Mouse (Mus musculus) splenic B cell, adult 2 months (primary cell): ENCODE results near the gene Cltc.
A peak's percentile ranks its signal among the peaks of the same experiment; 100 is the strongest.

Source experiments
- DNase-seq: peaks from one replicate; pipeline ENCODE4 v3.0.0-alpha.2; 2011; ENCODE audit warnings: low read depth, low spot score
- H3K27me3 ChIP-seq: 2 replicates; pipeline ENCODE4 v1.6.1; 2012; ENCODE audit warnings: mild to moderate bottlenecking, low read length, moderate library complexity, mixed read lengths; ENCODE audit not compliant: control insufficient read depth, poor library complexity, insufficient read depth, severe bottlenecking
- H3K36me3 ChIP-seq: 2 replicates; pipeline ENCODE4 v1.6.1; 2012; ENCODE audit warnings: mild to moderate bottlenecking, low read length, moderate library complexity, mixed read lengths; ENCODE audit not compliant: control insufficient read depth, poor library complexity, insufficient read depth, severe bottlenecking

Cltc gene

GRCm38 (mm10) chr11:86654096-86654495, 103.3 kb downstream of the Cltc start:
- no peak for DNase-seq
- Histone ChIP-seq H3K36me3 (peaks cover 5% of the 10 kb centered on the region), H3K27me3 (no peaks in the 10 kb centered on the region)

- H3K27me3 ChIP-seq = no peaks in the 10 kb centered on the region
- H3K36me3 ChIP-seq = peaks cover 3% of the 10 kb centered on the region
- peak; percentile 79 for DNase-seq
Observed at GRCm38 (mm10) chr11:86653446-86653845, 103.9 kb downstream of the Cltc start.

GRCm38 (mm10) chr11:86652578-86652979, 104.8 kb downstream of the Cltc start:
- H3K36me3 ChIP-seq = peaks cover 3% of the 10 kb centered on the region; the same call in 1 of the 2 replicates
- H3K27me3 ChIP-seq = no peaks in the 10 kb centered on the region
- no peak for DNase-seq

GRCm38 (mm10) chr11:86650676-86651075, 106.7 kb downstream of the Cltc start:
- no peak for DNase-seq
- Histone ChIP-seq H3K27me3 (no peaks in the 10 kb centered on the region), H3K36me3 (0 out of 2 replicates have a peak, but pooled peaks cover 1% of the 10 kb centered on the region)

GRCm38 (mm10) chr11:86649542-86649941, 107.8 kb downstream of the Cltc start:
- no peak for DNase-seq
- H3K27me3 ChIP-seq = no peaks in the 10 kb centered on the region
- 0 out of 2 replicates have a peak, but pooled peaks cover 1% of the 10 kb centered on the region for H3K36me3 ChIP-seq

GRCm38 (mm10) chr11:86647706-86648447, 109.5 kb downstream of the Cltc start:
- no peaks in the 10 kb centered on the region for H3K27me3 ChIP-seq
- peaks cover 2% of the 10 kb centered on the region for H3K36me3 ChIP-seq
- DNase-seq = no peak

GRCm38 (mm10) chr11:86646885-86647459, 110.4 kb downstream of the Cltc start:
- no peak for DNase-seq
- peaks cover 2% of the 10 kb centered on the region for H3K36me3 ChIP-seq
- H3K27me3 ChIP-seq = no peaks in the 10 kb centered on the region

GRCm38 (mm10) chr11:86646136-86646834, 111.1 kb downstream of the Cltc start:
- no peaks in the 10 kb centered on the region for H3K27me3 ChIP-seq
- H3K36me3 ChIP-seq = peaks cover 2% of the 10 kb centered on the region
- DNase-seq = no peak

- Histone ChIP-seq H3K27me3 (no peaks in the 10 kb centered on the region), H3K36me3 (peaks cover 6% of the 10 kb centered on the region)
- no peak for DNase-seq
Observed at GRCm38 (mm10) chr11:86644553-86644952, 112.8 kb downstream of the Cltc start.
